Mouse (Mus musculus) ovary, postnatal 36 days (tissue): ENCODE measurements around the gene Hist1h2be.

Experiments used
- DNase-seq: peaks from one replicate; pipeline ENCODE4 v3.0.0; 2022; ENCODE audit warnings: low spot score, mixed read lengths

The Hist1h2be gene

GRCm38 (mm10) chr13:23620733-23621531 lies at the start of gene Hist1h2be:
TSS of gene Hist1h2be (minus strand) at chr13:23621124.
- peak; percentile 48 for DNase-seq

- no peak for DNase-seq
Observed at GRCm38 (mm10) chr13:23662536-23662935, 41.6 kb upstream of the Hist1h2be start.

- no peak for DNase-seq
Observed at GRCm38 (mm10) chr13:23659636-23660366, 38.9 kb upstream of the Hist1h2be start.

DNA sequence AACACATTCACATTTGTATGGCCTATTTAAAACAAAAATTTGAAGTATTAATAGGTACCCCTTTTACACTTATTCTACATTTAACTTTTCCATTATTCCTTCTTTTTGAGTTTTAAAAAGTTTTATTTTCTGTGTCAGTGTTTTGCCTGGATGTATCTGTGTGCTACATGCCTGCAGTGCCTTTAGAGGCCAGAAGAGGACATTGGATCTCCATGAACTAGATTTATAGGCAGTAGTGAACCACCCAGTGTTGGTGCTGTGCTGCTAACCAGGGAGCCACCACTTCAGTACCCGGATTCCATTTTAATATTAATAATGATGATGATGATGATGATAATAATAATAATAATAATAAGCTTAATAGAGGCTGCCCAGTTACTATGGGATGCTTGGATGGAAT lies 9.7 kb upstream of the Hist1h2be start:
- no peak for DNase-seq

DNA sequence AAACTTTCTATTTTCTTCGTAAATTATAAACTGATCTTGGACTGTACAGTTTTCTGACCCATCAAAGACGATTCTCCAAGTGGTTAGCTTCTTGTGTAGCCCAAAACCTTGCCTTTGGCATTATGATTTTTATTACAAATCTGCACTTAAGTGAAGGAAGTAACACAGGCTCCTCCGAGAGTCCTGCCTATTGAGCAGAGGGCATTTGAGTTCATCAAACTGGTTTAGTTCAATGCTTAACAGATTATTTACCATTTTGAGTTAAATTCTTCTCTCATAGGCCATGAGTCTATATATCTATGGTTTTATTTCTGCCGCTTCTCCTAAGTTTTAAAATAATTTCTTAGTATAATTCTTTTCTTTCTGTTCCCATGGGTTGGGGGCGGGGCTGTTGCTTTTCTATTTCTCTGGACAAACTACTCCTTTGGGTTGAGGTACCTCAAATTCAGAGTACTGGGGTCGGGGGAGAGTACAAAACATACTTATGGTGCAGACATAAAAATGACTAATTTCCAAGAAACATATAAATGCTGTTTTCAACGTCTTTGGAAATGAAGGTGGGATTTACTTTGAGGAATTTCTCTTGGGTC lies 2.0 kb upstream of the Hist1h2be start:
- no peak for DNase-seq

- peak; percentile 91 for DNase-seq
Observed at GRCm38 (mm10) chr13:23622175-23622671, 1.3 kb upstream of the Hist1h2be start, which contains the start of gene Hist1h1e. TSS of gene Hist1h1e (minus strand) at chr13:23622558.

- DNase-seq: peak; percentile 57
Observed at GRCm38 (mm10) chr13:23621532-23622174, 729 bp upstream of the Hist1h2be start.

GRCm38 (mm10) chr13:23620056-23620732 lies 730 bp downstream of the Hist1h2be start:
- no peak for DNase-seq

DNA sequence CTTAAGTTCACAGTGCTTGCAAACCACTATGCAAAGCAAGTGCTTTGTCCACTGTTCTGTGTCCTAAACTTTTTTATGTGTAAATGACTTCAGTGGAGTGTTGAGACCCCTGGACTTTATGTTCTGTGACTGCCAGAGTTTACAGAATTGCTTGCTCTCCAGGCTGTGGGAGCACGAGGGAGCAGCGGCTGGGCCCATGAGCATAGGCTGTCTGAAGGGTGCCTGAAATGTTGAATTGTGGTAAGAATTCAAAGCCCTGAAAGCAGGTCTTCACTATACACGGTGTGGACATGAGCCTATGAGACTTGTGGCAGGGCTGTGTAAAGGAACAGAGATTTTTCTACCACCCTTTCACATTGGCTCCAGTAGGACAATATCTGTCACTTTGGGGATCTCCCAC lies 9.3 kb downstream of the Hist1h2be start:
- no peak for DNase-seq

DNA sequence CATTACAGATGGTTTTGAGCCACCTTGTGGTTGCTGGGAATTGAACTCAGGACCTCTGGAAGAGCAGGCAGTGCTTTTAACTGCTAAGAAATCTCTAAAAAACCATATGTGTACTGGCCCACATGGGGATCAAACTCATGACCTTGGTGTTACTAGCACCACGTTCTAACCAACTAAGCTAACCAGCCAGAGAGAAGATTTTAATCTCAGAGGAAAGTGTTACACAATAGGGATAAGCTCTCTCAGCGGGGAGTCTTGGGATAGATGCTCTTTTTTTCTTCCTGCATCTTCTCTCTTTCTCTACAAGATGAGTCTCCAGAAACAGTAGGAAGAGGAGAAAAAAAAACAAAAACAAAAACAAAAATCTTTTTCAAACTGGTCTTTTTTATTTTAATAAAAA lies 10.5 kb downstream of the Hist1h2be start:
- DNase-seq: no peak

DNA sequence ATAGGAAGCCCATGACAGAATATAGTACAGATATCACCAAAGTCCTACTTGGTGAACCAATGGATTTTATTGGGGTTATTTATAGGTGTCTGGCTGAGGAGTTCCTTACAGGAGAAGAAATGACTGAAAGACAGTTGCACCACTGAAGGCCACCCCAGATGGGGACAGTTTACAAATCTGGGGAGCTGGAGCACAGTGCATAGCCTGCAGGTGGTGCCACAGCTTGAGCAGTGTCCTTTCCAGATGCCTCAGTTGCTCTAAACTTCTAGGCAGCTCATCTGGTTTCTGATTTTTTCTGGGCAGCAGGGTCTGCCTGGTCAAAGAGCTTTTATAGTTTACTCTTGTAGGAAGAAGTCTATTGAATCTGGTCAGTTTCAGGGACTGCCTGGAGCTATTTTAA lies 11.1 kb downstream of the Hist1h2be start:
- DNase-seq: no peak

DNA sequence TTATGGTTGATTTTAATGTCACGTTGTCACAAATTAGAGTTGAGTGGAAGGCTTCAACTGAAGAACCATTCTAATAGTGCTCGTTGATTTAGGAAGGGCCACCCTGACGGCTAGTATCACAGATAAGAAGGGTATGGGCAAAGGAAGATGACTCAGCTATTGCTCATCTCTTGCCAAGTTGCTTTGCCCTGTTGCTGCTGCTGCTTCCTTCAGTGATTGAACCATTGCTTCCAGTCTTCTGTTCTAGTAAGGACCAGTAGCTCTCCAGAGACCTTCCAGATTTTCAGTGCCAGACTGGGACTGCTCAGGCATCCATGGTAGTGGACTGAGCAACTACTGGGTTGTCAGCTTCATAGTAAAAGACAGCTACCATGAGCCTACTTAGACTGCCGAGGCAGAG lies 11.7 kb downstream of the Hist1h2be start:
- DNase-seq: no peak

DNA sequence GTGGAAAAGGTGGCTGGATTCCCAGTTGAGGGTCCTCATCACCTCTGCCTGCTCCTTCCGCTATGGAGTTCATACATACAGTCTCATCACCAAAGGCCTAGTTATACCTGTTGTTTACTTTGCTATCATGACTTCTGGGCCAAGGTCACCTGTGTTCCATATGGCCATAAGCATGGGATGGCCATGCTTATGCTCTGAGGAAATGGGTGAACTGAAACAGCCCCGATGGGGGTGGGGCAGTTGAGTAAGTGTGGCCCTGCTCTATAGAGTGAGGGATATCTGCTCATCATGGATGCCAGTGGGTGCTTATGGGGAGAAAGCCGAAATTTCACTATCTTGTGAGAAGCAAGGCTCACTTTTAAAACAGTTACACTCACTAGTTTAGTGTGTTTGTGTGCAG lies 15.9 kb downstream of the Hist1h2be start:
- DNase-seq: no peak

DNA sequence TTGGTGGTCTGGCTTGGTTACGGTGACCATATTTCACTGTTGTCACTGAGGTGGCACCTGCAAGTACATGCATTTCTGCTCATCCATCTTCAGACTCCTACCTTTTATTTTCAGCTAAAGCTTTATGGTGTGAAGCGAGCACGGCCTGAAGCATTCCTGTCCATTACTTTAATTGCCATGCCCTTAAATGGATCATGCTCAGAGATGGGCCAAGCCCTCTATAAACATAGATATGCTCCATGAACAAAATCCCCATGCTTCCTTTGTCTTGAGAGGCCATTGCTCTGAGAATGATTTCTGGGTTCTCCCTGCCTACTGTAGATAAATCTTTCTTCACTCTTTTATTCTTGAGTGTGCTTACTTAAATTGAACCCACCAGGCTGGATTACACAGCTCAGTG lies 16.5 kb downstream of the Hist1h2be start:
- no peak for DNase-seq

- no peak for DNase-seq
Observed at GRCm38 (mm10) chr13:23603182-23603699, 17.7 kb downstream of the Hist1h2be start.

DNA sequence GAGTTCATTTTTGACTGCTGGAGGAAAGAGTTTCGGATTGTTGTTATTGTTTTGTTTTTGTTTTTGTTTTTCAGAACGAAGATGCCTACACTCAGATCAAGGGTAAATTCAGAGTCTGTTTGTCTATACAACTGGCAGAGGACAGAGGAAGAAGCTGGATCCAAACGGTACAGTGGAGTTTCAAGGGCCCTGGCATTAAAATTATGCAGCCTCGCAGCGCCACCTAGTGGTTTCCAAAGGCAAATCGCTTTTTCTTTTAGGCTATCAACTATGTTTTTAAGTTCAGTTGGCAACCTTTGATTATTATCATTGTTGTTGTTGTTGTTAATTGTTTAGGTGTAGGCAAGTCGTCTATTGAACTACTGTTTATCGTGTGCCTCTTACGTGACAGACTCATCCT lies 23.0 kb downstream of the Hist1h2be start:
- peak; percentile 70 for DNase-seq

DNA sequence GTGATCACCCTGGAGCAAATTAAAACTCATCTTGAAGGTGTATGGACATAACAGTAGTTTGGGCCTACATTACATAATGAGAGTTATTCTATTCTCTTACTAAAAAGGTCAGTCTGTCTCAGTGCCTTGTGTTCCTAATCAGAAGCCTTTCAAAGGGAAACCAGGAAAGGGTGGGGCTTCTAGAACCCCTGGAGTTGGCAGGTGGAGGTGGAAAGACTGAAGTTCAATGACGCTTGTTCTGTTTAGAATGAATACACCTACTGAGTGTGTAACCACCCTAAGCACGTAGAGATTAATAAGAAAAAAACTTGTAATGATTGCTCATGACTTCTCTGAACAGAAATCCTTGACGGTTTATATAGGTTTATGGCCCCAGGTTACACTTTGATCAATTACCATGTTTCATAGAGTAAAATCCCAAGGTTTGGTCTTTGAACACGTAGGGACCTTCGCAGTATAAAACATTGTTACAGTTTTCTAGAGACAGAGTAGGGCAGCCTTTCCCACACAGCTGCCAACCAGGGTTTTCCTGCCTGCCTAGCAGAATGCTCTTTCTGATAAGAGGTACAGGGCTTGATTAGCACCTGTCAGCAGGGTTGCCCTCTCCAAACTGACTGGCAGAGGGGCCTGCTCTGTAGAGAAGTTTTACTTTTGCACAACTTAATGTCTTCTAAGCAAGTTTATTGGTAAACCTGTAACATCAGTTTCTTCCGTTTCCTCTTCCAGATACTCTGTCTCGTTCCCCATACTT lies 25.1 kb downstream of the Hist1h2be start:
- DNase-seq: no peak

DNA sequence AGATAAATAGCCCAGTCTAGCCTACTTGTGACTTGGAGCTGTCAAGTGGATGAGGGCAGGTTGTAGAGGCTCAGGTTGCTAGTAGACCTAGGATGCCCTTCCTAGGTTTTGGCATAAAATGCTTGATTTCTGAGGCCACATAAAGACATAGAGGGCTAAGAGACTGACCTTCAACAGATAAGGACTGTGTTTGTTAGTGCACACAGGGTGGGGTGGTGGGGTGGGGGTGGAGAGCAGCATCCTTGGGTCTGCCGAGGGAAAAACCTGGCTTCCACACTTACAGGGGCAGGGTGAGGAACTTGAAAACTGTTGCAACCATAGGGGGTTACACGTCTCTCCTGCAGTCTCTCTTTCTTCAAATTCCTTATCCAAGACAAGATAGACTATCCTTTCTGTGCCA lies 25.7 kb downstream of the Hist1h2be start:
- no peak for DNase-seq

DNA sequence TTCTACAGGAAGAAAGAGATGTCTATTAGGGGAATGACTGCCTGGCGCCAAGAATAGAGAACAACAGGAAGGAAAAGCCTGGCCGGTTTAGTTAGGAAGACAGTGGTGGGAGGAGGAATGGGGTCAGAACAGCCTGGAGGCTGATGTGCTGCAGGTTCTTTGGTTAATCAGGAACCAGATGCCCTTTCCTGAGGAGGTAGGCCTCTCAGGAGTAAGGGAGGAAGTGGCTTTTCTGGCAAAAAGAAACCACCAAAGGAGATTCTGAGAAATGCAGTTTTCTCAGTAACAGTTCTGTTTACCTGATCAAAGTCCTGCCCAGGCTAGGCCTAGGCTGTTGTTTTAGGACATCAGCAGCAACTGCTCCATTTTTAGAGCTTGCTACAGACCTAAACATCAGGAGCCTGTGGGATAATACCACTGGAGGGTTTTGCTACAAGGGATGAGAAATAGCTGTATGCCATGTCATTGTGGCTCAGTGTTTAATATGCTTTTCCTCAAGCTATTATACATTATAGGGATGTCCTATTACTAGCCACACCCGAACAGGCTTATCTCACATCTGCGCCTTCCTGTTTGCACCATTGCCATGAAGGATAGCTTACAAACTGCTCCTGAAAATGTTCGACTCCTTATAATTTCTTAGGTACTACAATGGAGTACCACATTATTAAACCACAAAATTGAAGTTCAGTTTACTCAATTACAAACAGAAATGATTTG lies 27.7 kb downstream of the Hist1h2be start:
- DNase-seq: no peak

- no peak for DNase-seq
Observed at GRCm38 (mm10) chr13:23592614-23593013, 28.3 kb downstream of the Hist1h2be start.
